Mouse (Mus musculus) midbrain, embryonic 16.5 days (tissue): ENCODE results near the gene Ap1b1. TPM values are rescaled to one million over a fixed set of nuclear protein-coding genes. Genes with fewer than 3 reads are reported as not detected.

Experiments
- ATAC-seq: fragments of 200-750 bp; cut with Nextera tagmentation; 2 replicates; pipeline ENCODE4 v1.8.0; 2017; ENCODE audit warnings: moderate TSS enrichment
- H3K27ac ChIP-seq: fragments of 300-500 bp; sonication (generic); 2 replicates; pipeline ENCODE4 v1.5.1; 2014; ENCODE audit warnings: mild to moderate bottlenecking, low read length, mixed read lengths
- H3K27me3 ChIP-seq: fragments of 300-500 bp; sonication (generic); 2 replicates; pipeline ENCODE4 v1.6.1; 2014; ENCODE audit warnings: low read depth, low read length, mixed read lengths; ENCODE audit not compliant: control insufficient read depth, insufficient read depth
- H3K36me3 ChIP-seq: fragments of 300-500 bp; sonication (generic); 2 replicates; pipeline ENCODE4 v1.6.1; 2014; ENCODE audit warnings: mild to moderate bottlenecking, low read length, moderate library complexity, mixed read lengths; ENCODE audit not compliant: control insufficient read depth, insufficient read depth
- H3K4me1 ChIP-seq: fragments of 300-500 bp; sonication (generic); 2 replicates; pipeline ENCODE4 v1.6.1; 2014; ENCODE audit warnings: mild to moderate bottlenecking, low read length, mixed read lengths; ENCODE audit not compliant: control insufficient read depth, insufficient read depth
- H3K4me2 ChIP-seq: fragments of 300-500 bp; sonication (generic); 2 replicates; pipeline ENCODE4 v1.6.1; 2014; ENCODE audit warnings: mild to moderate bottlenecking, low read length, mixed read lengths
- H3K4me3 ChIP-seq: fragments of 300-500 bp; sonication (generic); 2 replicates; pipeline ENCODE4 v1.5.1; 2014; ENCODE audit warnings: low read depth, mild to moderate bottlenecking, low read length, moderate library complexity, mixed read lengths
- H3K9ac ChIP-seq: fragments of 300-500 bp; sonication (generic); 2 replicates; pipeline ENCODE4 v1.6.1; 2014; ENCODE audit warnings: low read depth, low read length, mixed read lengths
- H3K9me3 ChIP-seq: fragments of 300-500 bp; sonication (generic); replicated peaks from 2 replicates; pipeline ENCODE4 v1.6.1; 2014; ENCODE audit warnings: mild to moderate bottlenecking, low read length, mixed read lengths; ENCODE audit not compliant: control insufficient read depth, poor library complexity, severe bottlenecking
- WGBS: fragments of 180-500 bp; shearing (Covaris S2); extraction: QIAGEN DNeasy Blood & Tissue Kit; methylation state at CpG from one replicate; pipeline ENCODE4 v1.1.7; 2014; 5-methylcytosine and 5-hydroxymethylcytosine counted together
- polyA plus RNA-seq: library from polyadenylated mRNA; unstranded; fragments of >200 nt; fragmentation: Nextera tagmentation; extraction: Ambion mirVana; gene quantifications from 2 replicates; pipeline ENCODE4 v1.2.1, GENCODE M21; 2015

Gene Ap1b1
- polyA plus RNA-seq, 1 experiment from 2014 or later: 108 TPM

DNA sequence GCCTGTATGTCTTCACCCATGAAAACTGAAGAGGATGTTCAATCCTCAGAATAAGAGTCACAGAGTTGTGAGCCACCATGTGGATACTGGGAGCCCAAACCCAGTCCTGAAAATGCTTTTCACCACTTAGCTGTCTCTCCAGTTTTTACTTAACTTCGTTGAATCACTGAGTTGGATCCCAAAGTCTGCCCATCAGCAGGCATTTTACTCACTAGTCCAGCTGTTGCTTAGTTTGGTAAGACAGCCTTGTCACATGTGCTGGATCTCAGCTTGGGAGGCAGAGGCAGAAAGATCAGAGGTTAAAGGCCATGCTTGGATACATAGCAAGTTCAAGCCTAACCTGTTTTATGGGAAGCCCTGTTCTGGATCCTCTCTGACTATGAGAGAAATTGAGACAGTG is 23.6 kb downstream of the Ap1b1 start:
- Histone ChIP-seq H3K9ac (no peak overlapping the region), H3K27ac (no peak overlapping the region), H3K4me3 (no peak overlapping the region), H3K9me3 (no peaks in the 10 kb centered on the region), H3K4me1 (no peaks in the 10 kb centered on the region), H3K27me3 (no peaks in the 10 kb centered on the region), H3K4me2 (no peak overlapping the region), H3K36me3 (peaks cover 9% of the 10 kb centered on the region)
- 81% methylated on average over 1 of the region's 1 CpGs for WGBS
- ATAC-seq: no peak

DNA sequence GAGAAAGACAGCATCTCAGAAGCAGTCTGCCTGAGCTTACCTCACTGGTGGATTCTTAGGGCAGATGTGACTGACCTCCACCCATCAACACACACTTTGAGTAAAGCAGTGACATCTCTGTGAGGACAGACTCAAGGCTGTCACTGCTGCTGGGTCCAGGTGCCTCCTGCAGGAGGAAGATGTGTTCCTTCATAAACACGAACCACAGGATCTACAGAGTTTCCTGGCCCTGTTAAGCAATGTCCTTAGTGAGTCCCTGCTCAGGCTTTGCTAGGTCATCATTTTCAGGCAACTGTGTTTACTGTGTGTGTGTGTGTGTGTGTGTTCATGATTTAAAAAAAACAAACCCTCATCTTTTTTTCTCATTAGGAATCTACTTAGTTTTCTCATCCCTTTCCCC is 24.9 kb downstream of the Ap1b1 start:
- no peak for ATAC-seq
- no peak overlapping the region for H3K27ac ChIP-seq
- no peak overlapping the region for H3K9ac ChIP-seq
- no peaks in the 10 kb centered on the region for H3K27me3 ChIP-seq
- 85% methylated on average over 1 of the region's 1 CpGs for WGBS
- no peaks in the 10 kb centered on the region for H3K4me1 ChIP-seq
- H3K36me3 ChIP-seq: peaks cover 17% of the 10 kb centered on the region
- H3K4me3 ChIP-seq: no peak overlapping the region
- H3K4me2 ChIP-seq: no peak overlapping the region
- H3K9me3 ChIP-seq: no peaks in the 10 kb centered on the region

DNA sequence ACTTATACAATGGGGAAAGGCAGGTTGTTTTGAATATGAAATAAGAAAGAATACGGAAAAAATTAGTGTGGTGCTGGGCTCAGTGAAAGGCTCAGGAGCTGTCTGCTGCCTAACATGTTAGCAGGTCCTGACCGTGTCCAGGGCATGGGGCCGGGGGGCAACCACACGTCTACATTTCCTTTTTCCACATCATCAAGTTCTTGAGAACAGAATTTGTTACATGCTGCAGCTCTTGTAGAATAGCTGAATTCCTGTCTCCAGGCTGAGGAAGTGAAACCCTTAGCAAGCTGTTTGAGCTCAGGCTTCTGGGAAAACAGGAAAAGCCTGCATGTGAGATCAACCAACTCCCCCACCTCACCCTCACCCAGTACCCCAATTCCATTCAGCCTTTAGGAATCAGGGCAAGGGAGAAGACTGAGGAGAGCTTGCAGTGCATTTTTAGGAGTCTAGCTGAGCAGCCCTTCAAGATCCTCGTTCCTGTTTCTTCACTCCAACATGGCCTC is 25.6 kb downstream of the Ap1b1 start:
- H3K36me3 ChIP-seq: peaks cover 23% of the 10 kb centered on the region
- H3K4me2 ChIP-seq: no peak overlapping the region
- 85% methylated on average over 5 of the region's 5 CpGs for WGBS
- H3K9me3 ChIP-seq: no peaks in the 10 kb centered on the region
- no peaks in the 10 kb centered on the region for H3K4me1 ChIP-seq
- no peak for ATAC-seq
- no peak overlapping the region for H3K9ac ChIP-seq
- no peaks in the 10 kb centered on the region for H3K27me3 ChIP-seq
- no peak overlapping the region for H3K27ac ChIP-seq
- no peak overlapping the region for H3K4me3 ChIP-seq

DNA sequence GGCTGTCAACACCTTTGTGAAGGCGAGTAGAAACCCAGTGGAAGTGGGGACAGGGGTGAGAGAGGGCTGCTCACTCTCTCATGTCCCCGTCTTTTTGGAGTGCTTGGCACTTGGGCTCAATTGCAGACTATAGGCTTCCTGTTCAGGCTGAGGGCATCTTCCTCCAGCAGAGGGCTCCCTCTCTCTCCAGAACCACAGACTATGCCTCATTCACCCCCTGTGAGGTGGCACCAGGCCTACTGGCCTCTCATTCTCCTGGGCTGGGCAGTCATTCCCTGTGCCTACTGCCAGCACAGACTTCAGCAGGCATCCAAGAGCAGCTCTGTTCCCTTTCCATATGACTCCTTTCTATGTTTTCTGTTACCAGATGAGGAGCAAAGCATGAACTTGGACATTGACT is 29.1 kb downstream of the Ap1b1 start:
- no peak for ATAC-seq
- 43% methylated on average over 2 of the region's 2 CpGs for WGBS

DNA sequence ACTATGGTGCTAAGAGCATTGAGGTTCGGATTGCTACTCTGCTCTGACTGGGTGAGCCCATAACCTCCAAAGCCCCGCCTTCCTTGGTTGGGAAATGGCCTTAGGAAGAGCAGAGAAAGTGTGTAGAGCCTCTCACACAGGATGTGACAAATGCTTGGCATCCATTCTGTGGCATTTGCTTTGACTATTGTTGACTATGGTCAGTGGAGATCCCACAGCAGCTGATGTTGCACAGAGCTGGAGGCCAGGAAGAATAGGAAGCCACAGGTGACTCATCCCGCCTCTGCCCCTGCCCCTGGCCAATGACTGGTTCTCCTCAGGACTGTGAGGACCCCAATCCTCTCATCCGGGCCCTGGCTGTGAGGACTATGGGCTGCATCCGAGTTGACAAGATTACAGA is 29.7 kb downstream of the Ap1b1 start:
- Histone ChIP-seq H3K36me3 (peaks cover 48% of the 10 kb centered on the region), H3K4me3 (no peak overlapping the region), H3K9me3 (no peaks in the 10 kb centered on the region), H3K9ac (no peak overlapping the region), H3K4me1 (no peaks in the 10 kb centered on the region), H3K27ac (no peak overlapping the region), H3K27me3 (no peaks in the 10 kb centered on the region), H3K4me2 (no peak overlapping the region)
- WGBS: 95% methylated on average over 5 of the region's 5 CpGs
- no peak for ATAC-seq

More for the DNA sequence above, 29.1 kb downstream of the Ap1b1 start:
- Histone ChIP-seq H3K9me3 (no peaks in the 10 kb centered on the region), H3K9ac (no peak overlapping the region), H3K4me2 (no peak overlapping the region), H3K36me3 (peaks cover 47% of the 10 kb centered on the region), H3K4me3 (no peak overlapping the region), H3K27ac (no peak overlapping the region), H3K27me3 (no peaks in the 10 kb centered on the region), H3K4me1 (no peaks in the 10 kb centered on the region)

DNA sequence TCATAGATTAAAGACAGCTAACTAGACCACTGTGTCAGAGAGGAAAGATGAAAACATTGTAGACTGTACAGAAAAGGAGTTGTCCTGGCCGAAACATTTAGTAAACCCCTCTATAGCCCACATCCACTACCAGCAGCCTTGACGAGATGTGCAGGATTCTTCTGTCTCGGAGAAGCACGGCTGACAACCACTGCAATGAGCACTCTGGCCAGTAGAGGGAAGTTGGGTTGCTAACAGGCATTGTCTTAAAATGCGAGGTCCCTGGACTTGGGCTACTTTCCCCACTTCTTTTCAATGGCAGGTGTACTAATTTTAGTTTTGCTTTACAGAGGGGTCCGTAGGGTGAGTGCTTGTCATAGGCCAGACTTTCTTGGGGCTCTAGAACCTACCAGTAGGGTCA is 30.9 kb downstream of the Ap1b1 start:
- peaks cover 48% of the 10 kb centered on the region for H3K36me3 ChIP-seq
- WGBS: 71% methylated on average over 6 of the region's 6 CpGs

DNA sequence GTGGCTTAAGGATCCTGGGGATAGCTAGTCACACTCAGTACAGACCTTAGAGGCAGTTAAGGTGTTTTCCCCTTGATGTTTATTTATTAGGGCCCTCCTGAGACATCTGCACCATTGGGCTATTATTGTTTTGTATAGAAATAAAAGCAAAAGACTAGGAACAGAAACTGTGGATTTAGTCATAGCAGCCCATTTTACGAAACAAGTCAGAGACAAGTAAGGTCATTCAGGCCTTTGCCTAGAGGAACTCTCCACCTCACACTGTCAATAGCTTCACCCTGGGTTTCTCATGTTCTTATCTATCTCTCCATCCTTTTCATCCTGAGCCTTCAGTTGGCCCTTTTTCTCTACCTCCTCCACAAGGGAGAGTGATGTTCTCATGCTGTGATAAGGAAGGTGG is 38.5 kb downstream of the Ap1b1 start:
- peaks cover 55% of the 10 kb centered on the region for H3K36me3 ChIP-seq

More for the DNA sequence above, 30.9 kb downstream of the Ap1b1 start:
- ATAC-seq: no peak
- no peak overlapping the region for H3K27ac ChIP-seq
- H3K9me3 ChIP-seq: no peaks in the 10 kb centered on the region
- no peaks in the 10 kb centered on the region for H3K27me3 ChIP-seq
- H3K9ac ChIP-seq: no peak overlapping the region
- no peak overlapping the region for H3K4me3 ChIP-seq
- no peaks in the 10 kb centered on the region for H3K4me1 ChIP-seq
- H3K4me2 ChIP-seq: no peak overlapping the region

DNA sequence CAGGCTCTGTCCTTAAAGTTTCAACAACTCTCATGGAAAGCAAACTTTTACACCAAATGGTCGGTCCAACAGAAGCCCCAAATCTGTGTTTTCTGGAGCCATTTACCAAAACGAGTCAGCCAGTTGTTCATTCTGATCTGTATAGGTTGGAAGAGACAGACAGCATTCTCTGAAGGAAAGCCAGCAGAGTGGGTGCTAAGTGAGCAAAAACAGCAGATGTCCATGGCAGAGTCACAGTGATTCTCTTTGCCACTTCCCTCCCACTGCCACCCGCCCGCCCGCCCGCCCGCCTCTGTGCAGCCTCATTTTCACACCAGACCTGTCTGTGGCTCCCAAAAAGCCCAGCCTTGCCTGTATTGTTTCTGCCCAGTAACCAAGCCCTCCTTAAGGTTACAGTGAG is 41.6 kb downstream of the Ap1b1 start:
- Histone ChIP-seq H3K4me2 (no peak overlapping the region), H3K4me3 (no peak overlapping the region), H3K9ac (no peak overlapping the region), H3K9me3 (no peaks in the 10 kb centered on the region), H3K4me1 (no peaks in the 10 kb centered on the region), H3K36me3 (peaks cover 66% of the 10 kb centered on the region), H3K27me3 (no peaks in the 10 kb centered on the region), H3K27ac (no peak overlapping the region)
- ATAC-seq: no peak
- WGBS: 98% methylated on average over 7 of the region's 7 CpGs

More for the DNA sequence above, 38.5 kb downstream of the Ap1b1 start:
- Histone ChIP-seq H3K27ac (no peak overlapping the region), H3K9me3 (no peaks in the 10 kb centered on the region), H3K4me2 (no peak overlapping the region), H3K4me1 (no peaks in the 10 kb centered on the region), H3K4me3 (no peak overlapping the region), H3K27me3 (no peaks in the 10 kb centered on the region), H3K9ac (no peak overlapping the region)
- ATAC-seq: no peak
- 100% methylated on average over 1 of the region's 1 CpGs for WGBS

DNA sequence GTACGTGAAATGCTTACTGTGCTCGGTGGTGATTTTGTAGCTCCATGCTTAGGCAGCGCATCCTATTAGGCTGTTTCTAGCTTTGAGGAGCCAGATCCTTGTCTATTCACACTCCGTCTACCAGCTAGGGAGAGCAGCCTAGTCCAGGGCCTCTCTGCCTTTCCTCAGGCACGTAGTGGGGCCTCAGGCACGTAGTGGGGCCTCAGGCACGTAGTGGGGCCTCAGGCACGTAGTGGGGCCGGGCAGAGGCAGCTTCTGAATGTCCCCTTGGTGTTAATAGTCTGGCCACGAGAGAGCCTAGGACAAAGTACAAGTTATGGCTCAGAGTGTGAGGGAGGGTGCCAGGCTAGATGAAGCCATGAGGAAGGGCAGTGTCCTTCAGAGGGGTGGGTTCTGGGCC is 46.1 kb downstream of the Ap1b1 start:
- Histone ChIP-seq H3K9ac (no peak overlapping the region), H3K27ac (no peak overlapping the region), H3K27me3 (no peaks in the 10 kb centered on the region), H3K36me3 (peaks cover 70% of the 10 kb centered on the region), H3K9me3 (no peaks in the 10 kb centered on the region), H3K4me3 (no peak overlapping the region), H3K4me1 (no peaks in the 10 kb centered on the region), H3K4me2 (no peak overlapping the region)
- ATAC-seq: no peak
- WGBS: 95% methylated on average over 10 of the region's 10 CpGs
